ENCODE assay signal across 8 mouse cellular contexts in the genomic region with DNA sequence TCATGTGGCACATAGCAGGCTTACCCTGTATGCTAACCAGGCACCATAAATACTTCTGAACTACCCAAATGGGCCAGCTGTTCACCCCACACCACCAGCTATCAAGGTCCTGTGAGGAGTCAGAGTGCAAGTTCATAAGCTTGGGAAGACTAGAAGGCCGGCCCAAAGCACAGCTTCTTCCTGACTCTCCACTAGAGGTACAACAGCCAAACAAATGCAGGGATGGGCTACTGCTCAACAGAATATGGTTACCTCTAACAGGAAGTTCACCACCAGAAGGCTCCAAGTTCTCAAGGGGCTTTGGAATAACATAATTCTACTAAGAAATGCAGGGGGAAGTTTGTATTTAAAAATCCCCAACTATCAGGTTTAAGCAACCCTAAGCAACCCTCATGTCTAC. TPM values are rescaled to one million over a fixed set of nuclear protein-coding genes. Genes with fewer than 3 reads are reported as not detected.
DNase-seq lines count a peak whose midpoint lies in the region; ATAC-seq lines count a peak whose summit lies in the region.

No protein-coding gene starts in this region.

- H3K4me1 ChIP-seq in hindbrain, embryonic 11.5 days (replicated peaks; ENCODE audit: control insufficient read depth, insufficient read depth, low read length) = peaks cover 4% of the 10 kb centered on the region
- peaks cover 40% of the 10 kb centered on the region for H3K4me1 ChIP-seq in midbrain, embryonic 14.5 days (ENCODE audit: control insufficient read depth, insufficient read depth, low read length)

- peak overlapping the region; percentile 87 for H3K4me2 ChIP-seq in hindbrain, embryonic 11.5 days (replicated peaks; ENCODE audit: low read depth, low read length)
- peak overlapping the region; percentile 72 for H3K4me2 ChIP-seq in midbrain, embryonic 14.5 days (ENCODE audit: low read length)

- no peaks in the 10 kb centered on the region for H3K9me3 ChIP-seq in hindbrain, embryonic 11.5 days (ENCODE audit: control insufficient read depth, low read length)
- no peaks in the 10 kb centered on the region for H3K9me3 ChIP-seq in midbrain, embryonic 14.5 days (ENCODE audit: control insufficient read depth, low read length)

- 43% methylated on average over 1 of the region's 1 CpGs for WGBS in hindbrain, embryonic 11.5 days
- WGBS in midbrain, embryonic 14.5 days = 16% methylated on average over 1 of the region's 1 CpGs

- no peaks in the 10 kb centered on the region for H3K36me3 ChIP-seq in hindbrain, embryonic 11.5 days (ENCODE audit: control insufficient read depth, insufficient read depth, low read length)
- H3K36me3 ChIP-seq in midbrain, embryonic 14.5 days (ENCODE audit: control insufficient read depth, insufficient read depth, low read length) = peaks cover 16% of the 10 kb centered on the region

- peak; percentile 31 for DNase-seq in kidney, adult 9 months
- no peak for DNase-seq in kidney, postnatal 4 days
- peak; percentile 44 for DNase-seq in MN1 (ENCODE audit: low spot score)
- DNase-seq in hindbrain, embryonic 11.5 days (ENCODE audit: low spot score) = peak; percentile 31
- no peak for DNase-seq in midbrain, embryonic 14.5 days
- no peak for DNase-seq in cerebellum, postnatal 36 days
- DNase-seq in cerebellum, postnatal 10 days = no peak
- no peak for DNase-seq in layer of hippocampus, adult 18-20 months (ENCODE audit: low spot score in 2 of 2)

- ATAC-seq in hindbrain, embryonic 11.5 days (ENCODE audit: low FRiP score) = no peak
- ATAC-seq in midbrain, embryonic 14.5 days (ENCODE audit: low FRiP score, low TSS enrichment) = no peak

- no peaks in the 10 kb centered on the region for H3K27me3 ChIP-seq in hindbrain, embryonic 11.5 days (ENCODE audit: control insufficient read depth, insufficient read depth, low read length)
- no peaks in the 10 kb centered on the region for H3K27me3 ChIP-seq in midbrain, embryonic 14.5 days (ENCODE audit: control insufficient read depth, insufficient read depth, low read length)

- H3K27ac ChIP-seq in hindbrain, embryonic 11.5 days (ENCODE audit: low read depth, low read length) = no peak overlapping the region
- H3K27ac ChIP-seq in midbrain, embryonic 14.5 days (replicated peaks; ENCODE audit: low read depth, low read length) = no peak overlapping the region

- peak overlapping the region; percentile 99 for H3K9ac ChIP-seq in hindbrain, embryonic 11.5 days (ENCODE audit: low read depth, low read length)
- H3K9ac ChIP-seq in midbrain, embryonic 14.5 days (replicated peaks; ENCODE audit: low read length) = peak overlapping the region; percentile 100

- H3K4me3 ChIP-seq in hindbrain, embryonic 11.5 days (ENCODE audit: low read depth, low read length) = peak overlapping the region; percentile 96
- H3K4me3 ChIP-seq in midbrain, embryonic 14.5 days (replicated peaks; ENCODE audit: low read depth, low read length) = peak overlapping the region; percentile 100

RNA-seq across cellular contexts. Expression of a gene that starts 1.6 kb away (rescaled TPM):
- polyA plus RNA-seq in hindbrain, embryonic 11.5 days (2014; fragmentation: Nextera tagmentation; extraction: Ambion mirVana) = 58.4 and 71.3 TPM in 2 replicates
- 81.5 and 85.8 TPM in 2 replicates for polyA plus RNA-seq in midbrain, embryonic 14.5 days (2014; fragmentation: Nextera tagmentation; extraction: Ambion mirVana)
- total RNA-seq in layer of hippocampus, adult 18-20 months (2021) = 100 to 1,000 TPM; 136 TPM

RNA-seq across cellular contexts. Expression of a gene that starts 41.2 kb away (rescaled TPM):
- polyA plus RNA-seq in hindbrain, embryonic 11.5 days (2014; fragmentation: Nextera tagmentation; extraction: Ambion mirVana) = 25.8 and 32.0 TPM in 2 replicates
- polyA plus RNA-seq in midbrain, embryonic 14.5 days (2014; fragmentation: Nextera tagmentation; extraction: Ambion mirVana) = 3.4 and 4.8 TPM in 2 replicates
- total RNA-seq in layer of hippocampus, adult 18-20 months (2021) = 1 to 10 TPM; 1.7 to 4.5 TPM

RNA-seq across cellular contexts. Expression of a gene that starts 49.7 kb away (rescaled TPM):
- not detected in 2 replicates for polyA plus RNA-seq in hindbrain, embryonic 11.5 days (2014; fragmentation: Nextera tagmentation; extraction: Ambion mirVana)
- polyA plus RNA-seq in midbrain, embryonic 14.5 days (2014; fragmentation: Nextera tagmentation; extraction: Ambion mirVana) = not detected in 2 replicates
- not detected for total RNA-seq in layer of hippocampus, adult 18-20 months (2021)

RNA-seq across cellular contexts. Expression of a gene that starts 56.9 kb away (rescaled TPM):
- polyA plus RNA-seq in hindbrain, embryonic 11.5 days (2014; fragmentation: Nextera tagmentation; extraction: Ambion mirVana) = 3.9 and 4.7 TPM in 2 replicates
- polyA plus RNA-seq in midbrain, embryonic 14.5 days (2014; fragmentation: Nextera tagmentation; extraction: Ambion mirVana) = 5.5 and 7.0 TPM in 2 replicates
- total RNA-seq in layer of hippocampus, adult 18-20 months (2021) = 1 to 10 TPM; 6.9 to 7.7 TPM

Comparison
In these comparisons a context has a peak if more than half of its experiments do, and no peak if none do; other contexts are left out.
1. DNase-seq: peak in kidney, adult 9 months (single experiment), MN1 (single experiment) and hindbrain, embryonic 11.5 days (single experiment); none in kidney, postnatal 4 days (0 of 2), midbrain, embryonic 14.5 days (single experiment), cerebellum, postnatal 36 days (0 of 2), cerebellum, postnatal 10 days (0 of 2) and layer of hippocampus, adult 18-20 months (0 of 2).